Mouse (Mus musculus) forebrain, postnatal 0 days (tissue): ENCODE results near the gene Ttc7b. TPM values are rescaled to one million over a fixed set of nuclear protein-coding genes. Genes with fewer than 3 reads are reported as not detected.
A peak's percentile ranks its signal among the peaks of the same experiment; 100 is the strongest.

Experiments
- ATAC-seq: fragments of 200-750 bp; cut with Nextera tagmentation; 2 replicates; pipeline ENCODE4 v1.8.0; 2017; ENCODE audit warnings: mild to moderate bottlenecking, moderate library complexity
- DNase-seq: peaks from one replicate; pipeline ENCODE4 v3.0.0-alpha.2; 2015
- H3K27ac ChIP-seq: fragments of 300-500 bp; sonication (generic); 2 replicates; pipeline ENCODE4 v1.5.1; 2014; ENCODE audit warnings: low read depth, mild to moderate bottlenecking, antibody characterized with exemption, low read length, moderate library complexity, mixed read lengths
- H3K27me3 ChIP-seq: fragments of 300-500 bp; sonication (generic); 2 replicates; pipeline ENCODE4 v1.6.1; 2014; ENCODE audit warnings: mild to moderate bottlenecking, low read length, mixed read lengths; ENCODE audit not compliant: insufficient read depth
- H3K36me3 ChIP-seq: fragments of 300-500 bp; sonication (generic); 2 replicates; pipeline ENCODE4 v1.6.1; 2014; ENCODE audit warnings: mild to moderate bottlenecking, moderate library complexity; ENCODE audit not compliant: insufficient read depth
- H3K4me1 ChIP-seq: fragments of 300-500 bp; sonication (generic); 2 replicates; pipeline ENCODE4 v1.6.1; 2014; ENCODE audit warnings: antibody characterized with exemption; ENCODE audit not compliant: insufficient read depth
- H3K4me2 ChIP-seq: fragments of 300-500 bp; sonication (generic); 2 replicates; pipeline ENCODE4 v1.6.1; 2014; ENCODE audit warnings: low read depth, mild to moderate bottlenecking, moderate library complexity
- H3K4me3 ChIP-seq: fragments of 300-500 bp; sonication (generic); 2 replicates; pipeline ENCODE4 v1.5.1; 2014; ENCODE audit warnings: low read depth, low read length, mixed read lengths
- H3K9ac ChIP-seq: fragments of 300-500 bp; sonication (generic); 2 replicates; pipeline ENCODE4 v1.6.1; 2014; ENCODE audit warnings: mild to moderate bottlenecking
- H3K9me3 ChIP-seq: fragments of 300-500 bp; sonication (generic); 2 replicates; pipeline ENCODE4 v1.6.1; 2016; ENCODE audit warnings: low read length
- CTCF ChIP-seq: sonication (generic); IDR thresholded peaks from 2 replicates; pipeline ENCODE4 v1.5.1; 2016; ENCODE audit warnings: antibody characterized with exemption, control low read depth, low read depth
- WGBS: fragments of 180-500 bp; shearing (Covaris S2); extraction: QIAGEN DNeasy Blood & Tissue Kit; methylation state at CpG from one replicate; pipeline ENCODE4 v1.1.7; 2014; 5-methylcytosine and 5-hydroxymethylcytosine counted together
- polyA plus RNA-seq: library from polyadenylated mRNA; unstranded; fragments of >200 nt; fragmentation: Nextera tagmentation; extraction: Ambion mirVana; gene quantifications from 2 replicates; pipeline ENCODE4 v1.2.1, GENCODE M21; 2015
- total RNA-seq: library from RNA; depleted of rRNA; stranded (reverse); fragments of >200 nt; gene quantifications from 2 replicates; pipeline ENCODE4 v1.2.3, GENCODE M21; 2014

Gene Ttc7b
- total and polyA plus RNA-seq, 2 experiments from 2014 or later, result 10.8 to 42.2 TPM

DNA sequence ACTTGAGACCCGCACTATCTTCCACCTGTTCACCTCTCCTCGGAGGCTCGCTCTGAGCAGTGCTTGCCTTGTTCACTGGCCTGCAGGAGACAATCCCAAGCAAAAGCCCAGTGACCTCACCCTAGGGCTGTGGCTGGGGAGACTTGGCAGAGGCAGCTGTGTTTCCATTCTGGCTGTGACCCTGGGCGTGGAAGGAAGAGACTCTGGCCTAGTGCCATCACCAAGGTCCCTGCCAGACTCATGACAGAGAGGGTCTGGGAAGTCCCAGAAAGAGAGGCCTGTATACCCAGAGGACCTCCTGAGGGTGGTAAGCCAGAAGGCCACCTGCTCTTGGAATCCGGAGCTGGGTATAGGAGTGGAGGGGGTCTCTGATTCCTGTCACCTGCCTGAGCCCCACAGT lies 244.8 kb downstream of the Ttc7b start:
- no peak overlapping the region for H3K4me3 ChIP-seq
- no peak overlapping the region for H3K4me2 ChIP-seq
- WGBS, result 66% methylated on average over 5 of the region's 5 CpGs
- DNase-seq (no peak), ATAC-seq (no peak)
- H3K4me1 ChIP-seq, result peaks cover 29% of the 10 kb centered on the region
- H3K27me3 ChIP-seq, result no peaks in the 10 kb centered on the region
- H3K9me3 ChIP-seq, result no peaks in the 10 kb centered on the region
- no peak for TF ChIP-seq CTCF
- peak overlapping the region; percentile 83 for H3K27ac ChIP-seq
- H3K9ac ChIP-seq, result no peak overlapping the region
- H3K36me3 ChIP-seq, result no peaks in the 10 kb centered on the region

DNA sequence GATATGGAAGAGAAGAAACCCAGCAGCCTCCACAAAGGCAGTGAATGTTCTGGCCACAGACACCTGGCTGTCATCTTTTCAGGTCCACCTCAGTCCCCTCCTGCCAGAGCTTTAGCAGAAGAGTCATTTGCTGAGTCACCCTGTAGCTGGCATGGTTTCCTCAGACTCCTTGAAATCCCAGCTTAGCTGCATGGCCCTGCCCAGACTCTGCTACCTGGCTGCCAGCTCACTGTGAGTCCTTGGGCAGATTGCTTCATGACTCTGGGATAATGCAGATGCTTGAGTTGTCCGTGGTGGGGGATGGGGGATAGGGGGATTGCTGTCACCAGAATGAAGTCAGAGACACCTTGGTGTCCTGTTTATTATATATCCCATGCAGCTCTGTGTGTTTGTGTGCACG lies 247.6 kb downstream of the Ttc7b start:
- Histone ChIP-seq H3K4me3 (no peak overlapping the region), H3K27me3 (no peaks in the 10 kb centered on the region), H3K9ac (no peak overlapping the region), H3K36me3 (no peaks in the 10 kb centered on the region), H3K27ac (no peak overlapping the region), H3K9me3 (no peaks in the 10 kb centered on the region), H3K4me2 (no peak overlapping the region), H3K4me1 (peaks cover 24% of the 10 kb centered on the region)
- WGBS, result 86% methylated on average over 2 of the region's 2 CpGs
- TF ChIP-seq CTCF, result no peak
- no peak for DNase-seq
- no peak for ATAC-seq

DNA sequence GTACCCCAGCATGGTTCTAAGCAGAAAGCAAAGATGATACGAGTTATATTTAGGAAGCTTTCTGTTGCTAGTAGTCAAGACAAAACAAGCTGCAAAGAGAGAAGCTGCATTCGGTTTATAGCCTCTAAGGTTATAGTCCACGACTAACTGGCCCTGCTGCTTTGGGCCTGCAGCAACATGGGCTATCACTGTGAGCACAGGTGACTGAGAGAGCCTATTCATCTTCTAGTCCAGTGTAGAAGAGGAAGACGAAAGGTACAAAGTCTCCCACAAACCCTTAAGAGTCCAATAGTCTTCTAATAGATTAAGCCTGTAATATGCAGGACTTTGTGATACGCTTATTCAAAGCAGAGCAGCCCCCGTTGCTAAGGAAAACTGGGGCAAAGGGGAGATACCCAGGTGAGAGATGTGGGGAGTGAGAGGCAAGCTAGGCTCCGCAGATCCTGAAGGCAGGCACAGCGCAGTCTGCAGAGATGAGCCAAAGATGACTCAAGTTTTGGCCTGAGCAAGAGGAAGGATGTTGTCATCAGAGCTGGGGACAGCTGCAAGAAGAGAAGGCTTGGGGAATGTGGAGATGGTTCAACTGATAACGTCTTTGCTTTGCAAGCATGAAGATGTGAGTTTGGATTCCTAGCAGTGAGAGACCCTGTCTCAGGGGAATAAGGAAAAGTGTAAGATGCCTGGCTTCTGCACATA lies 250.5 kb downstream of the Ttc7b start:
- H3K9ac ChIP-seq, result no peak overlapping the region
- H3K4me3 ChIP-seq, result no peak overlapping the region
- no peaks in the 10 kb centered on the region for H3K36me3 ChIP-seq
- no peaks in the 10 kb centered on the region for H3K9me3 ChIP-seq
- DNase-seq, result no peak
- no peak overlapping the region for H3K27ac ChIP-seq
- no peaks in the 10 kb centered on the region for H3K27me3 ChIP-seq
- H3K4me2 ChIP-seq, result no peak overlapping the region
- WGBS, result 84% methylated on average over 9 of the region's 9 CpGs
- no peak for ATAC-seq
- no peak for TF ChIP-seq CTCF
- peaks cover 19% of the 10 kb centered on the region for H3K4me1 ChIP-seq

DNA sequence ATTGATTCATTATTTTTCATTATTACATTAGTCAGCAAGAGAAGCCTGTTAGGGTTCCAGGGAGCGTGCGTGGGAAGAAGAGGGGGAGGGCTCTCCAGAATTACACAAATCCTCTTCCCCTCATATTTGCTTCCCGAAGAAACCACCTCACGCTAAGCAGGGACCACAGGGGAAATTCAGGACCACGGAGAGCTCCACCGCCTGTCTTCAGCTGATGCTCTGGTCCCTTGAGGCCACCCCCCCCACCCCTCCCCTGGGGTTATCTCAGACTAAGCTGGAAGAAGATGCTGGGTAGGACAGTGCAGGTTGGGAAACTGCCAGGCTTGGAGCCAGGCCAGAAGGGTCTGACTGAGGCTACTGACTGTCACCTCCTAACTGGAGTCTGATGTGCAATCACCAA lies 252.6 kb downstream of the Ttc7b start:
- H3K27me3 ChIP-seq, result no peaks in the 10 kb centered on the region

DNA sequence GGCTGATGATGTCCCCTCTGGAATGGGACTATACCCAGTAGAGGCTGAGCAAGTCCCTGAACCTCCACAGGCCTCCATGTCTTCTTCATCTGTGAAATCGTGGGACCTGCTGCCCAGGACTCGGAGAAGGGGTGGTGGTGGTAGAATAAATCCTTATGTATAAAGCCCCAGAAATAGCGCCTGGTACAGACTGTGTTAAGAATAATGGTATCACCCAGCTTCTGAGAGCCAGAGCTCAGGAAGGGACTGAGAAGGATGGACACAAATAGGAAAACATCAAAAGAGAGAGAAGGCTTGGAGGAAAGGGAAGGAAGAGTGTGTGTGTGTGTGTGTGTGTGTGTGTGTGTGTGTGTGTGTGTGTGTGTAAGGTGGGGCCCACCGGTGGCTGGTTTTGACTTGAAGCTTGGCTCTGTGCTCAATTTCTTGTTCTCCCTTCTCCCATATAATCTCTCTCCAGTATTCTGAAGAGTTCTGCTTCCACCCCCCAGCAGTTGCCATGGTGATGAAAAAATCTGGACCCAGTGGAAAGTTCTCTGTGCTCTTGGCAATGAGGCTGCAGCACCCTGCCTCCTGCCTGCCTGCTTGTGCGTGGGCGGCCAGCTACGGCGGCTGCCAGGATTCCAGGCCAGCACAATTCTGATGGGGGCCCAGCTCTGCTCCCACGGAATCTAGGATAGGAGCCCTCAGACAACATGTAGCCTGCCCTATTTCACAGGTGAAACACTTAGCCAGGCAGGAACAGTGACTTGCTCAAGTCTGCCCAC lies 254.9 kb downstream of the Ttc7b start:
- WGBS, result 22% methylated on average over 9 of the region's 9 CpGs
- peak overlapping the region; percentile 79 for H3K27ac ChIP-seq
- no peaks in the 10 kb centered on the region for H3K9me3 ChIP-seq
- peak overlapping the region; percentile 13; the same call in 1 of the 2 replicates for H3K4me2 ChIP-seq
- no peak overlapping the region for H3K9ac ChIP-seq
- H3K4me3 ChIP-seq, result no peak overlapping the region
- no peaks in the 10 kb centered on the region for H3K36me3 ChIP-seq
- H3K27me3 ChIP-seq, result no peaks in the 10 kb centered on the region
- peak; percentile 92 for DNase-seq
- peak; percentile 95 for ATAC-seq
- TF ChIP-seq CTCF, result no peak
- peaks cover 24% of the 10 kb centered on the region for H3K4me1 ChIP-seq

More for the DNA sequence above, 252.6 kb downstream of the Ttc7b start:
- no peak overlapping the region for H3K27ac ChIP-seq
- no peak overlapping the region for H3K4me2 ChIP-seq
- 20% methylated on average over 6 of the region's 6 CpGs for WGBS
- H3K9ac ChIP-seq, result no peak overlapping the region
- H3K4me1 ChIP-seq, result peaks cover 24% of the 10 kb centered on the region
- H3K4me3 ChIP-seq, result no peak overlapping the region
- no peak for TF ChIP-seq CTCF
- H3K36me3 ChIP-seq, result no peaks in the 10 kb centered on the region
- no peak for ATAC-seq
- no peak for DNase-seq
- no peaks in the 10 kb centered on the region for H3K9me3 ChIP-seq

DNA sequence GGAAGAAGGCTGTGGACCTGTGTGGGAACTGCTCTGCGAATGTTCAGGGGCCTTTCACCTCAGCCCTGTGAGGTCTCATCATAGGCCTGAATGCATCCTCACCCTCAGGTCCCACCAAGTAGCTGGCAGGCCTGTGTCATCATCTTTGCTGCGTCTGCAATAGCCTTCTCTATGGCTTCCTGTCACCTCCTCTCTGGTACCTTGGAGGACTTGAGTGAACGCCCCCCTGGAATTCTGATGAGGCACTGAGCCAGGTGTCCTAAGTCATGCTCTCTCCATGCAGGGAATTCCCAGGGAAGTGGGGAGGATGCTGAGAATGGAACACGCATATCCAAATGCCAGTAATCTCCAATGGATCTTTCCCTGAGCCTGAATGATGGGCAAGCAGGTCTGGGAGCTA lies 255.7 kb downstream of the Ttc7b start:
- TF ChIP-seq CTCF, result no peak
- H3K4me1 ChIP-seq, result peaks cover 24% of the 10 kb centered on the region
- DNase-seq (no peak), ATAC-seq (no peak)
- H3K9ac ChIP-seq, result no peak overlapping the region
- H3K4me2 ChIP-seq, result no peak overlapping the region
- 80% methylated on average over 4 of the region's 4 CpGs for WGBS
- no peaks in the 10 kb centered on the region for H3K36me3 ChIP-seq
- H3K27me3 ChIP-seq, result no peaks in the 10 kb centered on the region
- H3K9me3 ChIP-seq, result no peaks in the 10 kb centered on the region
- peak overlapping the region; percentile 79 for H3K27ac ChIP-seq
- H3K4me3 ChIP-seq, result no peak overlapping the region

DNA sequence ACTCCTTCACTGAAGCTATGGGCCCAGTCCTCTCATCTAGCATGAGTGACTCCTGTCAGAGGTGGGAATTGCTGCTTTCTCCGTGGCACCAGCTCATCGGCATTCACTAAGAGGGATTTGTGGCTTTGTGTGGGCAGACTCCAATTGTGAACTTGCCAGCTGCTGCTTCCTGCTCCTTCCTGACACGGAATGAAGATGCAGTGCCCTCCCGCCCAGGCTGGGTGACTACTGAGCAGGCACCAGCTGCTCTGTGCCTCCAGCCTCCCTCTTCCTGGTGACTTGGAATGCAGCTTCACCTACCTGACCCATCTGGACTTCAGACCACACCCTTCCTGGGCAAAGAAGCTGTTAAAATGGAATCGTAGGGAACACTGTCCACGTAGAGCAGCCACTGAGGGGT lies 257.8 kb downstream of the Ttc7b start:
- H3K9ac ChIP-seq, result no peak overlapping the region
- H3K27me3 ChIP-seq, result no peaks in the 10 kb centered on the region
- H3K4me3 ChIP-seq, result no peak overlapping the region
- DNase-seq (no peak), ATAC-seq (no peak)
- TF ChIP-seq CTCF, result no peak
- peaks cover 24% of the 10 kb centered on the region for H3K4me1 ChIP-seq
- H3K36me3 ChIP-seq, result no peaks in the 10 kb centered on the region
- no peaks in the 10 kb centered on the region for H3K9me3 ChIP-seq
- H3K4me2 ChIP-seq, result no peak overlapping the region
- no peak overlapping the region for H3K27ac ChIP-seq
- WGBS, result 67% methylated on average over 6 of the region's 6 CpGs
